Mouse (Mus musculus): ENCODE data around the gene Ckb. TPM values are rescaled to one million over a fixed set of nuclear protein-coding genes. Genes with fewer than 3 reads are reported as not detected.

Ckb gene
- polyA plus RNA-seq, 1 experiment from 2014 or later, result 2,900 TPM

- H3K27ac ChIP-seq (ENCODE audit: low read depth, low read length), result no peak overlapping the region
- ATAC-seq (ENCODE audit: low FRiP score) (no peak), DNase-seq (ENCODE audit: low spot score, missing footprints) (no peak)
- H3K4me1 ChIP-seq (ENCODE audit: control insufficient read depth, insufficient read depth, low read length), result peaks cover 9% of the 10 kb centered on the region
- H3K4me3 ChIP-seq (ENCODE audit: low read depth, low read length), result no peak overlapping the region
- peaks cover 18% of the 10 kb centered on the region for H3K36me3 ChIP-seq (ENCODE audit: control insufficient read depth, insufficient read depth, low read length)
- no peak overlapping the region for H3K9ac ChIP-seq (ENCODE audit: low read length)
- 96% methylated on average over 4 of the region's 4 CpGs for WGBS
- no peak overlapping the region for H3K4me2 ChIP-seq
- no peaks in the 10 kb centered on the region for H3K27me3 ChIP-seq (ENCODE audit: control insufficient read depth, insufficient read depth, low read length)
- H3K9me3 ChIP-seq (ENCODE audit: control insufficient read depth, low read length), result no peaks in the 10 kb centered on the region
These were observed 12.8 kb downstream of the Ckb start for GRCm38 (mm10) chr12:111659331-111659730.

GRCm38 (mm10) chr12:111655695-111656094, 16.4 kb downstream of the Ckb start:
- no peak overlapping the region for H3K27ac ChIP-seq (ENCODE audit: low read depth, low read length)
- H3K36me3 ChIP-seq (ENCODE audit: control insufficient read depth, insufficient read depth, low read length), result peaks cover 18% of the 10 kb centered on the region
- no peak overlapping the region for H3K4me3 ChIP-seq (ENCODE audit: low read depth, low read length)
- no peaks in the 10 kb centered on the region for H3K9me3 ChIP-seq (ENCODE audit: control insufficient read depth, low read length)
- no peaks in the 10 kb centered on the region for H3K27me3 ChIP-seq (ENCODE audit: control insufficient read depth, insufficient read depth, low read length)
- 91% methylated on average over 11 of the region's 11 CpGs for WGBS
- no peak for DNase-seq (ENCODE audit: low spot score, missing footprints)
- ATAC-seq (ENCODE audit: low FRiP score), result no peak
- H3K9ac ChIP-seq (ENCODE audit: low read length), result no peak overlapping the region
- no peak overlapping the region for H3K4me2 ChIP-seq
- no peaks in the 10 kb centered on the region for H3K4me1 ChIP-seq (ENCODE audit: control insufficient read depth, insufficient read depth, low read length)

- ATAC-seq (ENCODE audit: low FRiP score), result peak; percentile 59; the same call in 1 of the 2 replicates
- Histone ChIP-seq H3K4me1 (ENCODE audit: control insufficient read depth, insufficient read depth, low read length) (no peaks in the 10 kb centered on the region), H3K4me2 (no peak overlapping the region), H3K27me3 (ENCODE audit: control insufficient read depth, insufficient read depth, low read length) (no peaks in the 10 kb centered on the region), H3K9ac (ENCODE audit: low read length) (no peak overlapping the region), H3K36me3 (ENCODE audit: control insufficient read depth, insufficient read depth, low read length) (peaks cover 23% of the 10 kb centered on the region), H3K9me3 (ENCODE audit: control insufficient read depth, low read length) (no peaks in the 10 kb centered on the region), H3K4me3 (ENCODE audit: low read depth, low read length) (no peak overlapping the region), H3K27ac (ENCODE audit: low read depth, low read length) (no peak overlapping the region)
- DNase-seq (ENCODE audit: low spot score, missing footprints), result peak; percentile 96
- WGBS, result 37% methylated on average over 3 of the region's 3 CpGs
These were observed 18.7 kb downstream of the Ckb start for GRCm38 (mm10) chr12:111653434-111653833.

GRCm38 (mm10) chr12:111652953-111653352, 19.2 kb downstream of the Ckb start:
- ATAC-seq (ENCODE audit: low FRiP score) (no peak), DNase-seq (ENCODE audit: low spot score, missing footprints) (no peak)
- H3K27ac ChIP-seq (ENCODE audit: low read depth, low read length), result no peak overlapping the region
- H3K9me3 ChIP-seq (ENCODE audit: control insufficient read depth, low read length), result no peaks in the 10 kb centered on the region
- no peaks in the 10 kb centered on the region for H3K4me1 ChIP-seq (ENCODE audit: control insufficient read depth, insufficient read depth, low read length)
- no peak overlapping the region for H3K4me2 ChIP-seq
- no peaks in the 10 kb centered on the region for H3K27me3 ChIP-seq (ENCODE audit: control insufficient read depth, insufficient read depth, low read length)
- H3K9ac ChIP-seq (ENCODE audit: low read length), result no peak overlapping the region
- 90% methylated on average over 3 of the region's 3 CpGs for WGBS
- H3K4me3 ChIP-seq (ENCODE audit: low read depth, low read length), result no peak overlapping the region
- peaks cover 23% of the 10 kb centered on the region for H3K36me3 ChIP-seq (ENCODE audit: control insufficient read depth, insufficient read depth, low read length)

- no peaks in the 10 kb centered on the region for H3K27me3 ChIP-seq (ENCODE audit: control insufficient read depth, insufficient read depth, low read length)
- no peak overlapping the region for H3K4me3 ChIP-seq (ENCODE audit: low read depth, low read length)
- H3K9ac ChIP-seq (ENCODE audit: low read length), result no peak overlapping the region
- H3K4me1 ChIP-seq (ENCODE audit: control insufficient read depth, insufficient read depth, low read length), result no peaks in the 10 kb centered on the region
- H3K9me3 ChIP-seq (ENCODE audit: control insufficient read depth, low read length), result no peaks in the 10 kb centered on the region
- H3K4me2 ChIP-seq, result no peak overlapping the region
- 62% methylated on average over 6 of the region's 6 CpGs for WGBS
- DNase-seq (ENCODE audit: low spot score, missing footprints) (peak; percentile 95), ATAC-seq (ENCODE audit: low FRiP score) (peak; percentile 73)
- no peak overlapping the region for H3K27ac ChIP-seq (ENCODE audit: low read depth, low read length)
- peaks cover 14% of the 10 kb centered on the region for H3K36me3 ChIP-seq (ENCODE audit: control insufficient read depth, insufficient read depth, low read length)
These were observed 24.0 kb downstream of the Ckb start for GRCm38 (mm10) chr12:111648061-111648645.

Other genes with a start within 250 kb of the Ckb start
- gene Tnfaip2, start 229.9 kb downstream of the Ckb start, polyA plus RNA-seq (2014; fragmentation: Nextera tagmentation; extraction: Ambion mirVana), result 1.1 and 2.3 TPM in 2 replicates
- 4.2 and 6.0 TPM in 2 replicates for gene Gm266, start 186.5 kb downstream of the Ckb start, polyA plus RNA-seq (2014; fragmentation: Nextera tagmentation; extraction: Ambion mirVana)
- gene Eif5, start 134.3 kb downstream of the Ckb start, polyA plus RNA-seq (2014; fragmentation: Nextera tagmentation; extraction: Ambion mirVana), result 726 and 782 TPM in 2 replicates
- 69.9 and 73.7 TPM in 2 replicates for gene Mark3, start 97.8 kb downstream of the Ckb start, polyA plus RNA-seq (2014; fragmentation: Nextera tagmentation; extraction: Ambion mirVana)
- 5.5 and 6.0 TPM in 2 replicates for gene Trmt61a, start 5.8 kb upstream of the Ckb start, polyA plus RNA-seq (2014; fragmentation: Nextera tagmentation; extraction: Ambion mirVana)
- gene Bag5, start 40.9 kb upstream of the Ckb start, polyA plus RNA-seq (2014; fragmentation: Nextera tagmentation; extraction: Ambion mirVana), result 62.2 and 64.1 TPM in 2 replicates
- 50.8 and 54.7 TPM in 2 replicates for gene Apopt1, start 40.9 kb upstream of the Ckb start, polyA plus RNA-seq (2014; fragmentation: Nextera tagmentation; extraction: Ambion mirVana)
- 282 and 288 TPM in 2 replicates for gene Klc1, start 86.5 kb upstream of the Ckb start, polyA plus RNA-seq (2014; fragmentation: Nextera tagmentation; extraction: Ambion mirVana)
- gene Xrcc3, start 141.5 kb upstream of the Ckb start, polyA plus RNA-seq (2014; fragmentation: Nextera tagmentation; extraction: Ambion mirVana), result 11.1 and 12.6 TPM in 2 replicates
- 63.7 and 64.1 TPM in 2 replicates for gene Zfyve21, start 141.8 kb upstream of the Ckb start, polyA plus RNA-seq (2014; fragmentation: Nextera tagmentation; extraction: Ambion mirVana)
- 4.9 and 6.3 TPM in 2 replicates for gene Ppp1r13b, start 235.8 kb upstream of the Ckb start, polyA plus RNA-seq (2014; fragmentation: Nextera tagmentation; extraction: Ambion mirVana)

All from midbrain, embryonic 11.5 days (tissue).